Mouse (Mus musculus): Measurements from ENCODE around the gene Iqcn.

- TF ChIP-seq CTCF (IDR thresholded peaks at IDR 0.05; ENCODE audit: borderline replicate concordance, insufficient read depth, low read length): no peak
- no peak for TF ChIP-seq POLR2A (IDR thresholded peaks at IDR 0.05; ENCODE audit: low read depth, low read length)
Measured at GRCm38 (mm10) chr8:70677451-70678080, 25.7 kb upstream of the Iqcn start.
